Mouse (Mus musculus): ENCODE measurements around the gene Gimap9.
A peak's percentile ranks its signal among the peaks of the same experiment; 100 is the strongest.

Gimap9 gene

GRCm38 (mm10) chr6:48675931-48676859 lies at the start of gene Gimap9:
Gimap9 (plus strand) TSS chr6:48676129.
- DNase-seq (ENCODE audit: low spot score in 2 of 2), result no peak

- no peak for DNase-seq (ENCODE audit: low spot score in 2 of 2)
Measured at GRCm38 (mm10) chr6:48626464-48626863, 49.5 kb upstream of the Gimap9 start, which contains the start of gene AI854703. AI854703 (plus strand) TSS chr6:48626764.

- DNase-seq (ENCODE audit: low spot score in 2 of 2), result peak; percentile 50 to 54
Measured at GRCm38 (mm10) chr6:48626984-48627383, 48.9 kb upstream of the Gimap9 start.

- DNase-seq (ENCODE audit: low spot score in 2 of 2), result no peak
Measured at GRCm38 (mm10) chr6:48627511-48627924, 48.4 kb upstream of the Gimap9 start.

GRCm38 (mm10) chr6:48628377-48628776 lies 47.6 kb upstream of the Gimap9 start:
- DNase-seq (ENCODE audit: low spot score in 2 of 2), result no peak

DNA sequence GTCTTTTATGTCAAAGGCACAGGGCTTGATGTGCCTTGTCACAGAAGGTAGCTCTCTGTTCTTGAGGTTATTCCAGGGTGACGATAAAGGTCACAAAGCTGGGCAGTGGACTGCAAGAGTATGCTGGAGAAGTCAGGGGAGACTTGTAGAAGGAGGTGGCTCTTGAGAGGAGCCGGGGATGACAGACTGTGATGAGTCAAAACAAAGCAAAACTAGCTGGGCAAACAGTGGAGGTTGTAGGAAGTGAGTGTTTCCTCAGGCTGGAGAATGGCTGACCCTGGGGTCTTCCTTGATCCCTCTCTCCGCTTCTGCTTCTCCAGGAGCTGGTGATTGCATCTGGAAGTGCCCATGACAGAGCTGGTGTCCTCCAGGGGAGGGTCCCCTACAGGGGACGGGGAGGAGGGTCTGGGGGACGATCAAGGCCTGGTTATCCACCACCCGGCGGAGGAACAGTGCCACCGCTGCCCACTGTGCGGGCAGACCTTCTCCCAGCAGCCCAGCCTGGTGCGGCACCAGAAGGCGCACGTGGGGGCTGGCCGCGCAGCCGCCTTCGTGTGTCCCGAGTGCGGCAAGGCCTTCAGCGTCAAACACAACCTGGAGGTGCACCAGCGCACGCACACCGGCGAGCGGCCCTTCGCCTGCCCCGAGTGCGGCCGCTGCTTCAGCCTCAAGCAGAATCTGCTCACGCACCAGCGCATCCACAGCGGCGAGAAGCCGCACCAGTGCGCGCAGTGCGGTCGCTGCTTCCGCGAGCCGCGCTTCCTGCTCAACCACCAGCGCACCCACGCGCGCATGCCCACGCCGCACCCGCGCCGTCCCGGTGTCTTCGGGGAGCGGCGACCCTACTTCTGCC lies 46.9 kb upstream of the Gimap9 start:
- DNase-seq (ENCODE audit: low spot score in 2 of 2), result peak; percentile 34 to 40

GRCm38 (mm10) chr6:48629661-48630034 lies 46.3 kb upstream of the Gimap9 start:
- no peak for DNase-seq (ENCODE audit: low spot score in 2 of 2)

- no peak for DNase-seq (ENCODE audit: low spot score in 2 of 2)
Measured at GRCm38 (mm10) chr6:48630831-48631230, 45.1 kb upstream of the Gimap9 start.

- no peak for DNase-seq (ENCODE audit: low spot score in 2 of 2)
Measured at GRCm38 (mm10) chr6:48635105-48635504, 40.8 kb upstream of the Gimap9 start.

DNA sequence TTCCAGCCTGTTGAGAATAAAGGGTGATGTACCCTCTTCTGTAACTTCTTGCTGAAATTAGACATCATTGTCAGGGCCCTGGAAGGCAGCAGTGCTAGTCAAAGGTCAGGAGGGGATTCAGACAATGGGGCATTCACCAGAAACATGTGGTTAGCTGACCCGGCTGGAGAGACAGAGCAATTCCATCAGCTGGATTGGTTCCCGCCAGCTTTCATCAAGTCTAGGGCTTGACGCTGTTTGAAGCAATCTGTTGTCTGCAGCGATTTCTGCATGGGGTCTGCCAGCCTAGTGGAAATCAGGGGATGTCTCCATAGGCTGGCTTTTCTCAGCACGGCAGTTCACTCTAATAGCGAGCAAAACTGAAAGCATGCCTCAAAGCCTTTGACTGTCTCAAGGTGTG lies 39.4 kb upstream of the Gimap9 start:
- DNase-seq (ENCODE audit: low spot score in 2 of 2), result no peak

DNA sequence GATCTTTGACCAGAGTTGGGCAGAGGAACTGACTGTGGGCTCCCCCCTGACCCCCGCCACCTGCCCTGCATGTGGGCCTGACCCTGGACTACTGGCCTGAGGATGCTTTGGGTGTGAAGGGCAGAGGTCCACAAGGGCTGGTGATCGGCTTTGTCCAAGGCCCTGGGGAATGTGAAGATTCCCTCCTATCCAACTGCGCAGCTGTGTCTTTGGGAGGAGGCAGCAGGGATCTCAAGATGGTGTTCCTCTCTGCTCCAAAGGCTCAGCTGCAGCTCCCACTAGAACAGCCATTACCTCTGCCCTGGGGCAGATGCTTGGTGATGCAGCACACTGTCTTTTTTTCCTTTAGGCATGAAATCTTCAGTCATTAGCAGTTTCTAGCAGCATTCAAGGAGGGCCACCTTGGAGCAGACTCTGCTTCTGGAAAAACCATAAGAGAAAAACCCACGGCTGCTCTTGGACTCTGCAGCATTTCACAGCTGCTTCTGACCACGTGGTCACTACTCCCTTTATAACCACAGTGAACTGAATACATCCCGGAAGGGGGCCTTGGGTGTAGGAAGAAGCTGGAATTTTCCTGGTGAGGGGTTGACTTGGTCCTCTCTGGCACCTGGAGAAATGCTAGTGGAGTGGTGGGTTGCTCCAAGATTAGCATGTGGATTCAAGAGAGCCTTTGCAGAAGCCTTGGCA lies 38.0 kb upstream of the Gimap9 start:
- DNase-seq (ENCODE audit: low spot score in 2 of 2), result no peak

DNA sequence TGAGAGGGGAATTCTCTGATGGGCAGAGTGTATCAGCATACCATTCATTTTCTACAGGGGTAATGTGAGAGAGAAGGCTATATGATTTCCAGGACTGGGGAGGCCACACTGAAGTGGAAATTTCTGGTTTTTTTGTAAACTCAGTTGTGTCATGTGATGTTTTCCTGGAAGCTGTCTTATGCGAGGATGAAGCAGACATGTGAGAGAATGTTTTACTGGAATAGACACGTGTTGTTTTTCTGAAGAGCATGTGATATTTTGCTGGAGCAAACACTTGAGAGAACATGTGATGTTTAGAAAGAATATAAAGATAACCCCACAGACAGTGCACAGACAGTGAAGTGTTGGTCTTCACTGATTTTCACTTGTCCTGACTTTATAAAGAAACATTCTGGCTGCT lies 37.4 kb upstream of the Gimap9 start:
- DNase-seq (ENCODE audit: low spot score in 2 of 2), result no peak

- DNase-seq (ENCODE audit: low spot score in 2 of 2), result no peak
Measured at GRCm38 (mm10) chr6:48641391-48641790, 34.5 kb upstream of the Gimap9 start.

GRCm38 (mm10) chr6:48642764-48643292 lies 33.1 kb upstream of the Gimap9 start:
- DNase-seq (ENCODE audit: low spot score in 2 of 2), result no peak

DNA sequence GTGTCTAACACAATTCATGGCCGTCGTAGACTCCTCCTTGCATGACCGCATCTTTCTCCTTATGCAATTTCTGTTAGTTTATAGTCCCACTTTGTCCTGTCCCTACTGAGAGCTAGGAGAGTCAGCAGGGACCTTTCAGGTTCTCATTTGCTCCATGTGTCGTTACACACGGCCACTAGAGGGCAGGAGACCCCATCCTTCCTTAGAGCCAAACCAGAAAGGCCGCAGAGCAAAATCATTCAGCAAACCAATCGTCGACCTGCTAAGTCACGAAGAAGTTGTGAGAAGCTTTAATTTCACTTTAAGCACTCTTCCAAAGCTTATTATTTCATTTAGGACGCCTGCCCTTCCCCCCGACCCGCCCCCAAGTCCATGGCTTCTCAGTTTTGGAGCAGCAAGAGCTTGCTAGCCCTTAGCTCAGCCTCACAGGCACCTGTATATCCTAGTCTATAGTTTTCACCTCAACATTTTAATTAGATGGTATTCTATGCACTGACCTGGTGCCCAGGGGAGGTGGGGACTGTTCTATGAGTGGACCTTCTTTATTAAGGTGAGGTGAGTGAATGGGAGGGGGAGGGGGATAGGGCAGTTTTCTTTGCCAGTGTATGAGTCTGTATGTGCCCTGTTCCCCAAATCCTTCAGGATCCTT lies 30.1 kb upstream of the Gimap9 start:
- DNase-seq (ENCODE audit: low spot score in 2 of 2), result peak; percentile 49 to 54

- DNase-seq (ENCODE audit: low spot score in 2 of 2), result no peak
Measured at GRCm38 (mm10) chr6:48646309-48646690, 29.6 kb upstream of the Gimap9 start.

GRCm38 (mm10) chr6:48646995-48647394 lies 28.9 kb upstream of the Gimap9 start, which contains the start of gene Gimap8:
Gimap8 (plus strand) TSS chr6:48647234.
- DNase-seq (ENCODE audit: low spot score in 2 of 2), result no peak

DNA sequence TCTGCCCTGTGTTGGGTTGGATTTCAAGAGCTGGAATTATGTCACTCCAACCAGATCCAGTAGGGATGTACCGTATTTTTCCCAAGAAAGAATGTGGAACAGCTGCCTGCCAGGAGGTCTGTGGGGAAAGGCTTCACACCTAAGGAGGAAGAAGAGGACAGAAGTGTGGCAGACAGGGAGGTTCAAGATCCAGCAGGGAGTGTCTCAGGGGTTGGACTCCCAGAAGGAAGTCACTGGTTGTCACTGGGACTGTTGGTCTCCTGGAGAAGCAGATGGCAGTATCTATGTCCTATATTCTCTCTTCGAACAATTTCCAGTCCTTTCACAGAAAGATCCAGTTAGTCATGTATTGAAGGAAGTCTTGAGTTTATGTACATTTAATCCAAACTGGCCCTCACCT lies 28.3 kb upstream of the Gimap9 start:
- DNase-seq (ENCODE audit: low spot score in 2 of 2), result no peak

- DNase-seq (ENCODE audit: low spot score in 2 of 2), result no peak
Measured at GRCm38 (mm10) chr6:48648779-48649178, 27.1 kb upstream of the Gimap9 start.

GRCm38 (mm10) chr6:48650041-48650440 lies 25.9 kb upstream of the Gimap9 start:
- no peak for DNase-seq (ENCODE audit: low spot score in 2 of 2)

- no peak for DNase-seq (ENCODE audit: low spot score in 2 of 2)
Measured at GRCm38 (mm10) chr6:48658721-48659120, 17.2 kb upstream of the Gimap9 start.

Data from frontal cortex, postnatal 25 days (tissue).